ENCODE assay signal across 8 mouse cellular contexts in the genomic region with DNA sequence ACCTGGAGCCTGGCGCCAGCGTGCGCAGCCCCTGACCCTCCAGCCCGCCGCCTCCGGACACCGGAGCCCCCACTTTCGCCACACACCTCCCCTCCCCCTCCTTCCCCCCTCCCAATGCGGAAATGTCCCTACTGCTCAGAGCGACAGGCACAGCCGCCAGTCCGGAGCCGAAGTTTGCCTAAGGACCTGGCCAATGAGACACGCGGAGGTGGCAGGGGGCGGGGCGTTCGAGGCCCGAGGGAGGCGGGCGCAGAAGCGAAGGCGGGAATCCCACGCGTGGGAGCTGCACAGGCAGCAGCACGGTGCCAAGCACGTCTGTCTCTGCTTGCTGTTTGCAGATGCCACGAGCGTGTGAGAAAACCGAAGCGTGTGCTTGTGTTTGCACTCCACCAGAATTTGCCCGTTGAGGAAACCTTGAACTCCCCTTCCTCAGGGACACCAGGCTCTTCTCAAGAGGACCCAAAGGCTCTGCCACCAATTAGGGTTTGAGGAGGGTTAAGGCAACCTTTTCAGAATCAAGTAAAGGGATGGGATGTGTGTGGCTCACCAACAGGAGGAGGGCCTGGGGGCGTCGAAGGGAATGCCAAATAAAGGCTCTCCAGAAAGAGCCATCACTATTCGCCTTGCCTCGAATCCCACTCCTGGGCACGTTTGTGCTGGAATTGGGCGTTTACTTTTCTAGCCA. TPM values are rescaled to one million over a fixed set of nuclear protein-coding genes. Genes with fewer than 3 reads are reported as not detected.
A peak's percentile ranks its signal among the peaks of the same experiment; 100 is the strongest.
DNase-seq lines count a peak whose midpoint lies in the region; ATAC-seq lines count a peak whose summit lies in the region.

A gene (minus strand): TSS at position 80 of the 685 bp plus-strand sequence.

- H3K27me3 ChIP-seq in hindbrain, embryonic 15.5 days: no peaks in the 10 kb centered on the region

- H3K4me3 ChIP-seq in hindbrain, embryonic 15.5 days: peak within 1 kb of the TSS; percentile 92

- H3K9ac ChIP-seq in hindbrain, embryonic 15.5 days: peak within 1 kb of the TSS; percentile 91

- no peaks in the 10 kb centered on the region for H3K9me3 ChIP-seq in hindbrain, embryonic 15.5 days

- ATAC-seq in hindbrain, embryonic 15.5 days (ENCODE audit: low FRiP score, low read depth): peak; percentile 98

- DNase-seq in R1 (ENCODE audit: low read depth, low spot score): peak; percentile 97
- peak; percentile 99 for DNase-seq in cerebellum, postnatal 10 days
- peak; percentile 97 to 98 for DNase-seq in frontal cortex, postnatal 36 days (ENCODE audit: low spot score in 2 of 2)
- DNase-seq in left cerebral cortex, adult 11 months (ENCODE audit: low spot score): peak; percentile 95
- DNase-seq in lung, postnatal 4 days: peak; percentile 98
- peak; percentile 99 for DNase-seq in right cerebral cortex, adult 2 months (ENCODE audit: low spot score in 2 of 2)
- DNase-seq in urinary bladder, postnatal 14 days (ENCODE audit: low spot score): peak; percentile 98

- peaks cover 20% of the 10 kb centered on the region for H3K4me1 ChIP-seq in hindbrain, embryonic 15.5 days (replicated peaks)

- H3K27ac ChIP-seq in hindbrain, embryonic 15.5 days (replicated peaks): peak within 1 kb of the TSS; percentile 90

- H3K36me3 ChIP-seq in hindbrain, embryonic 15.5 days: no peaks in the 10 kb centered on the region

- peak within 1 kb of the TSS; percentile 72 for H3K4me2 ChIP-seq in hindbrain, embryonic 15.5 days

- 4% methylated on average over 38 of the region's 38 CpGs for WGBS in hindbrain, embryonic 15.5 days

RNA-seq across cellular contexts. Expression of the gene that starts here (rescaled TPM):
- 71.6 and 74.6 TPM in 2 replicates for polyA plus RNA-seq in hindbrain, embryonic 15.5 days (2015; fragmentation: Nextera tagmentation; extraction: Ambion mirVana)

Comparison
In these comparisons a context has a peak if more than half of its experiments do, and no peak if none do; other contexts are left out.
1. Peak in every context shown above with its lines: DNase-seq, ATAC-seq, H3K4me3 ChIP-seq and H3K27ac ChIP-seq.